ENCODE assay signal across 9 mouse cellular contexts in the genomic region with DNA sequence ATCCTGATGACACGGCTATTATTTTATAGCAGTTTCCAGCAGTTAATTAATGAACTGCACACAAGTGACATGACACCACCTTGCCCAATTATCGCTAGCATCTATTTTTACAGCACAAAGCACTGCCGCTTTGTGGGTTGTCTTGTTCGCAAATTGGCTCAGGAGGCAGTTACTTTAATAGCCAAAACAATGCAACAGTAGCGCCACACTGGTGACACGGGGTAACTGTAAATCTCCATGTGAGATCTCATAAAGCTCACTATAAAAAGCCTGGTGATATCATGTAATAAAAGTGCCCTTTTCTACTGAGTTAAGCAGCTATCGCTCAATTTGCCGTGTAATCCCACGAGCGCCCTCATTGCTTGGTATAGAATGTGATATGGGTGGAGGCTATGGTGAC.
A peak's percentile ranks its signal among the peaks of the same experiment; 100 is the strongest.
DNase-seq lines count a peak whose midpoint lies in the region; ATAC-seq and TF ChIP-seq lines count a peak whose summit lies in the region.
"Had no signal": no experiment of that assay in that cellular context is flagged by ENCODE, and none has a peak within 500 bp of the region (broad histone marks: within the 10 kb centered on the region; RNA-seq: fewer than 3 reads in every experiment).

No protein-coding gene starts in this region.

- intact Hi-C loops in left cerebral cortex, postnatal 4 days (cut with DNase I) = no loop called here
- intact Hi-C loops in heart, adult 2 months (cut with DNase I) = no loop called here

- TF ChIP-seq POLR2A in heart, adult 2 months (IDR thresholded peaks at IDR 0.05; ENCODE audit: insufficient read depth, low read depth, low read length) = no peak

- TF ChIP-seq EP300 in heart, adult 2 months (IDR thresholded peaks at IDR 0.05; ENCODE audit: insufficient read depth, low read depth, low read length) = no peak

- H3K4me3 ChIP-seq in lung, embryonic 15.5 days = no peak overlapping the region
- H3K4me3 ChIP-seq in heart, adult 2 months = no peak overlapping the region

- no peak for TF ChIP-seq CTCF in heart, adult 2 months (IDR thresholded peaks at IDR 0.05)

- H3K9me3 ChIP-seq in lung, embryonic 15.5 days = no peaks in the 10 kb centered on the region

- no peaks in the 10 kb centered on the region for H3K79me2 ChIP-seq in heart, adult 2 months (replicated peaks; ENCODE audit: control insufficient read depth, insufficient read depth, low read length)

- no peak overlapping the region for H3K9ac ChIP-seq in lung, embryonic 15.5 days
- no peak overlapping the region for H3K9ac ChIP-seq in heart, adult 2 months (ENCODE audit: low read depth, low read length)

- no peaks in the 10 kb centered on the region for H3K4me1 ChIP-seq in lung, embryonic 15.5 days
- no peaks in the 10 kb centered on the region for H3K4me1 ChIP-seq in heart, adult 2 months (ENCODE audit: control insufficient read depth, insufficient read depth, low read length)

- H3K27me3 ChIP-seq in lung, embryonic 15.5 days = no peaks in the 10 kb centered on the region
- no peaks in the 10 kb centered on the region for H3K27me3 ChIP-seq in heart, adult 2 months (ENCODE audit: control insufficient read depth, insufficient read depth, low read length)

- 87% methylated on average over 10 of the region's 10 CpGs for WGBS in lung, embryonic 15.5 days
- WGBS in heart, adult 2 months = 94% methylated on average over 10 of the region's 10 CpGs

- H3K4me2 ChIP-seq in lung, embryonic 15.5 days = peak overlapping the region; percentile 11; the same call in 1 of the 2 replicates

- ATAC-seq in cerebellum, adult (ENCODE audit: insufficient number of reproducible peaks, low FRiP score, low TSS enrichment) = peak; percentile 40; the same call in 1 of the 2 replicates
- no peak for ATAC-seq in lung, embryonic 15.5 days (ENCODE audit: borderline replicate concordance, extremely low read depth, low FRiP score, low TSS enrichment)

- H3K36me3 ChIP-seq in lung, embryonic 15.5 days = no peaks in the 10 kb centered on the region
- no peaks in the 10 kb centered on the region for H3K36me3 ChIP-seq in heart, adult 2 months (ENCODE audit: control insufficient read depth, insufficient read depth, low read length)

- DNase-seq in cerebellum, adult 9-10 months = no peak
- DNase-seq in lung, postnatal 14 days = no peak
- peak; percentile 4 for DNase-seq in left cerebral cortex, postnatal 4 days
- DNase-seq in right cerebral cortex, postnatal 4 days = peak; percentile 11
- DNase-seq in heart, adult 2 months = no peak
- no peak for DNase-seq in spleen, adult 18-20 months
- DNase-seq: gastrocnemius, postnatal 14 days had no signal

- H3K27ac ChIP-seq in lung, embryonic 15.5 days = no peak overlapping the region
- no peak overlapping the region for H3K27ac ChIP-seq in heart, adult 2 months

Comparison
In these comparisons a context has a peak if more than half of its experiments do, and no peak if none do; other contexts are left out.
1. DNase-seq: peak in left cerebral cortex, postnatal 4 days (single experiment) and right cerebral cortex, postnatal 4 days (single experiment); none in cerebellum, adult 9-10 months (single experiment), lung, postnatal 14 days (single experiment), heart, adult 2 months (0 of 2) and spleen, adult 18-20 months (0 of 2).